Mouse (Mus musculus) neural tube, embryonic 12.5 days (tissue): Measurements from ENCODE around the gene Palld. TPM values are rescaled to one million over a fixed set of nuclear protein-coding genes. Genes with fewer than 3 reads are reported as not detected.

Source experiments
- ATAC-seq: fragments of 200-750 bp; cut with Nextera tagmentation; 2 replicates; pipeline ENCODE4 v1.8.0; 2017; ENCODE audit warnings: low read depth, mild to moderate bottlenecking, moderate TSS enrichment, moderate library complexity; ENCODE audit not compliant: low FRiP score
- H3K27ac ChIP-seq: fragments of 300-500 bp; sonication (generic); 2 replicates; pipeline ENCODE4 v1.5.1; 2016
- H3K27me3 ChIP-seq: fragments of 300-500 bp; sonication (generic); replicated peaks from 2 replicates; pipeline ENCODE4 v1.6.1; 2016; ENCODE audit warnings: mild to moderate bottlenecking
- H3K36me3 ChIP-seq: fragments of 300-500 bp; sonication (generic); 2 replicates; pipeline ENCODE4 v1.6.1; 2016; ENCODE audit warnings: mild to moderate bottlenecking
- H3K4me1 ChIP-seq: fragments of 300-500 bp; sonication (generic); 2 replicates; pipeline ENCODE4 v1.6.1; 2016
- H3K4me2 ChIP-seq: fragments of 300-500 bp; sonication (generic); replicated peaks from 2 replicates; pipeline ENCODE4 v1.6.1; 2016; ENCODE audit warnings: mild to moderate bottlenecking
- H3K4me3 ChIP-seq: fragments of 300-500 bp; sonication (generic); 2 replicates; pipeline ENCODE4 v1.5.1; 2016
- H3K9ac ChIP-seq: fragments of 300-500 bp; sonication (generic); 2 replicates; pipeline ENCODE4 v1.6.1; 2016; ENCODE audit warnings: mild to moderate bottlenecking
- H3K9me3 ChIP-seq: fragments of 300-500 bp; sonication (generic); 2 replicates; pipeline ENCODE4 v1.6.1; 2016; ENCODE audit warnings: mild to moderate bottlenecking
- WGBS: fragments of 180-500 bp; shearing (Covaris S2); methylation state at CpG from one replicate; pipeline ENCODE4 v1.1.7; 2016; 5-methylcytosine and 5-hydroxymethylcytosine counted together
- polyA plus RNA-seq: library from polyadenylated mRNA; unstranded; fragments of >200 nt; fragmentation: Nextera tagmentation; extraction: Ambion mirVana; gene quantifications from 2 replicates; pipeline ENCODE4 v1.2.1, GENCODE M21; 2016

Palld gene
- polyA plus RNA-seq, 1 experiment from 2014 or later: 46.7 TPM

DNA sequence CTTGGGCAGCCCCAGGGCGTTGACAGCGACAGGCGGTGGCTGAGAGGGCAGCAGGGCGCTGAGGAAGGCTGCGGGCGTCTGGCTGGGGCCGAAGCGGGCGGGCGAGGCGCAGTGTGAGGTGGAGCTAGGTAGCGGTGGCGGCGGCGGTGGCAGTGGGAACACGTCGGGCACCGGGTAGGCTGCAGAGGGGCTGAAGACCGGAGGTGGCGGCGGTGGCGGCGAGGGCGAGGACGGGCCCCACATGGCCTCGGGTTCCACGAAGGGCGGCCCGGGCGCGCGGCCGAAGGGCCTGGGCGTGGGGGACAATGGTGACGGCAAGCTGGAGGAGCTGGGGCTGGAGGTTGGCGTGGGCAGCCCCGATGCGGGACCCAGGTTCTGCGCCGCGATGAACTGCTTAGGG, 352.9 kb downstream of the Palld start:
- Histone ChIP-seq H3K9me3 (peaks cover 13% of the 10 kb centered on the region), H3K9ac (no peak overlapping the region), H3K36me3 (peaks cover 24% of the 10 kb centered on the region), H3K4me1 (no peaks in the 10 kb centered on the region), H3K4me2 (peak overlapping the region; percentile 25; the same call in 1 of the 2 replicates), H3K27me3 (0 out of 2 replicates have a peak, but pooled peaks cover 3% of the 10 kb centered on the region), H3K4me3 (no peak overlapping the region), H3K27ac (no peak overlapping the region)
- no peak for ATAC-seq
- WGBS: 69% methylated on average over 41 of the region's 41 CpGs

DNA sequence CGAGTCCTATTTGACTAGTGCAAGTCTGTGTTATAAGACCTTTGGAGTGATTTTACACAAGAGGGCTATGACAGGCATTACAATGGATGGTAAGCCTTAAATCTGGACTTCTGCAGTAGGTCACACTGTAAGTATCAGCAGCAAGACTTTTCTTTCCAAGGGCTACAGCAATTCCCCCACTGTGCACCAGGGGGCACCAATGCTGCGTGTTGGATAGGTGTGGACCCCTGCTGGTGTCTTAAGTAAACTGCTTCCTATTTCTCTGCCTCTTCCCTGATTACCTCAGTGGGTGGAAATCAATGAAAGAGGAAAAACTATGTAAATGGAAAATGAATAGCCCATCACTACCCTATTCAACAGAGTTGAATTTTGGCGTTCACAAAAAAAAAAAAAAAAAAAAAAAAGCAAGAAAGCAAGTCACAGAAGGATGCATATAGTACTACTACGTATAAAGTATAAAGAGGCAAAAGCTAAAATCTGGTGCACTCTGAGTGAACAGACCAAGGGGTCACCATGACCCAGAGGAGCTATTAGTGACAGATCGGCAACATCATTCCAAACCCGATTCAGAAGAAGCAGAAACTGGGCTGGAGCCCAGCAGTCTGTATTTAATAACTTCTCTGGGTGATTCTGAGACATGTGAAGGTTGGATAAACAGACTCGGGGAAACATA, 362.5 kb downstream of the Palld start:
- no peaks in the 10 kb centered on the region for H3K9me3 ChIP-seq
- no peak overlapping the region for H3K27ac ChIP-seq
- no peaks in the 10 kb centered on the region for H3K27me3 ChIP-seq
- H3K4me3 ChIP-seq: no peak overlapping the region
- H3K9ac ChIP-seq: no peak overlapping the region
- WGBS: 51% methylated on average over 7 of the region's 7 CpGs
- peaks cover 12% of the 10 kb centered on the region; the same call in 1 of the 2 replicates for H3K36me3 ChIP-seq
- H3K4me1 ChIP-seq: no peaks in the 10 kb centered on the region
- no peak overlapping the region for H3K4me2 ChIP-seq
- ATAC-seq: peak; percentile 52

DNA sequence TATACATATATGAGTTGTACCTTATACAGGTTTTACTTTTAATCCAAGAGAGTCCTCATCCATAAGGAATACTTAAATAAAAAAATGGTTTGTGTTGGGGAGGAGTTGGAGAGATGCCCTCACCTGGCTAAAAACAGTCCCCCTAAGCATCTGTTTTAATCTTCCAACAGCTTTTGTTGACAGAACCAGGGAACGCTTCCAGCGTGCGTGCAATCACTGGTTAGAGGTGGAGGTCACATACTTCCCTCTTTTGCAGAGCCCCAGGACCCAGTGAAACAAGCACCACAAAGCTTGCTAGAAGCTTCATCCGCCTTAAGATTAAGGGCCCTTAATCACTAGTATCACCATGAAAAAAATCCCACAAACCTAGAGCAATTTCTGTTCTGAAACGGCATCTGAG, 365.0 kb downstream of the Palld start:
- no peak overlapping the region for H3K27ac ChIP-seq
- no peaks in the 10 kb centered on the region for H3K4me1 ChIP-seq
- WGBS: 89% methylated on average over 5 of the region's 5 CpGs

DNA sequence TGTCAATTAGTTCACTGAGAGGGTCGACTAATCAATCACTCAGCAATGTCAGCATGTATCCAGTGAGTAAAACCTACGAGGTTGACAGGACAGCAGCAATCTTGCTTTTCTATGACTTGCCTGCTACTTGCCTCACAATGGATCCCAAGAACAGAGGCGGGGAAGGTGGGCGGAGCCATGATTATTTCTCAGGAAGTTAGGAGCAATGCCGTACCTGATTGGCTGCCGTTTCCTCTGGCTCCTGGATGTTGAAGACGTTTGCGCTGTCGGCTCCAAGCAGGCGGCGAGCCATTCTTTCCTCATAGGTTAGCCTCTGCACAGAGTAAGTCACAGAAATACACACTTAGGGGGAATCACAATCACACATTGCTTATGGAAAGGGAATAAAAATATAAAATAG, 367.0 kb downstream of the Palld start:
- no peaks in the 10 kb centered on the region for H3K4me1 ChIP-seq
- WGBS: 65% methylated on average over 11 of the region's 11 CpGs
- no peak overlapping the region for H3K9ac ChIP-seq
- no peak overlapping the region for H3K4me2 ChIP-seq
- H3K9me3 ChIP-seq: no peaks in the 10 kb centered on the region
- 0 out of 2 replicates have a peak, but pooled peaks have one; percentile 39 for ATAC-seq
- no peak overlapping the region for H3K4me3 ChIP-seq
- H3K27me3 ChIP-seq: no peaks in the 10 kb centered on the region
- H3K27ac ChIP-seq: no peak overlapping the region
- H3K36me3 ChIP-seq: peaks cover 14% of the 10 kb centered on the region

More for the DNA sequence above, 365.0 kb downstream of the Palld start:
- Histone ChIP-seq H3K4me3 (no peak overlapping the region), H3K4me2 (no peak overlapping the region), H3K9me3 (no peaks in the 10 kb centered on the region), H3K27me3 (no peaks in the 10 kb centered on the region), H3K36me3 (peaks cover 14% of the 10 kb centered on the region), H3K9ac (no peak overlapping the region)
- ATAC-seq: no peak

DNA sequence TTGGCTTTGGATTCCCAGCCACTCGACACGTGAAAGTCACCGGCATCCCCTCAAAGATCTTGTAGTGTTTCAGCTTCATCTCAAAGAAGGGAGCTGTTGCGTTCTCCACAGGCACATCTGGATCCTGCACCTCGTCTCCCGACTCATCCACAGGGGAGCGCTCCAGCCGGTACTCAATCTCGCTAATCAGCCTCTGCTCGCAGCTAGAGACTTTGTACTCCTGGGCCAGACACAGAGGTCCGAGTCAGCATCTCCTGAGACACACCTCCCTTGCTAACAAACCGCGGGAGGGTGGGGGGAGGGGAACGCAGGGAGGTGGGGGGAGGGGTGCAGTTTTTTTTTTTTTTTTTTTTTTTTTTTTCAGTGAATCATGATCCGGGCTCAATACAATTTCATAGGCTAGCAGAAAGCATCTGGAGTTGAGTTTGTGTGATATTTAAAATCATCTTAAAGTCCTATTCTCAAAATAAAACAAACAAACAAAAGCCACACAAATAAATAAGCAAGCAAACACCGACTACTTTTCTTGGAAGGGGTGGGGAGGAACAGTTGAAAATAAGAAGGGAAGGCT, 369.0 kb downstream of the Palld start:
- WGBS: 51% methylated on average over 16 of the region's 16 CpGs
- Histone ChIP-seq H3K27me3 (no peaks in the 10 kb centered on the region), H3K4me1 (no peaks in the 10 kb centered on the region), H3K36me3 (peaks cover 21% of the 10 kb centered on the region), H3K27ac (no peak overlapping the region), H3K9me3 (no peaks in the 10 kb centered on the region), H3K4me2 (no peak overlapping the region), H3K9ac (no peak overlapping the region), H3K4me3 (no peak overlapping the region)
- ATAC-seq: no peak

DNA sequence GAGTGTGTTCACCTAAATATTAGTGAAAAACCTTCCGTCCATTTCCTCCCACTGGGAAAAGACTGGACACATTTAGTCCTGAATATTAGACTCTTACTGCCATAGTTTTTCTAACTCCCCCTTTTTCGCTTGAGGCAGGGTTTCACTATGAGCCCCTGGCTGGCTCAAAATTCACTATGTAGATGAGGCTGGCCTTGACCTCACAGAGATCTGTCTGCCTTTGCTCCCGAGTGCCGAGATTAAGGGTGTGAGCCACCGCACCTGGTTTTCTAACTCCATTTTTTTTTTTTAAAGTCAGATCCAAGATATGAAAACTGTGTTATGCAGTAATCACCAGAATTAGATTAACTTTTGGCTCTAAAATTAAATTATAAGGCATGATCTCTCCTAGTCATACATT, 369.7 kb downstream of the Palld start:
- 87% methylated on average over 5 of the region's 5 CpGs for WGBS
- Histone ChIP-seq H3K4me3 (no peak overlapping the region), H3K27me3 (no peaks in the 10 kb centered on the region), H3K9me3 (no peaks in the 10 kb centered on the region), H3K36me3 (peaks cover 23% of the 10 kb centered on the region; the same call in 1 of the 2 replicates), H3K4me1 (no peaks in the 10 kb centered on the region), H3K27ac (no peak overlapping the region), H3K9ac (no peak overlapping the region), H3K4me2 (no peak overlapping the region)
- no peak for ATAC-seq

DNA sequence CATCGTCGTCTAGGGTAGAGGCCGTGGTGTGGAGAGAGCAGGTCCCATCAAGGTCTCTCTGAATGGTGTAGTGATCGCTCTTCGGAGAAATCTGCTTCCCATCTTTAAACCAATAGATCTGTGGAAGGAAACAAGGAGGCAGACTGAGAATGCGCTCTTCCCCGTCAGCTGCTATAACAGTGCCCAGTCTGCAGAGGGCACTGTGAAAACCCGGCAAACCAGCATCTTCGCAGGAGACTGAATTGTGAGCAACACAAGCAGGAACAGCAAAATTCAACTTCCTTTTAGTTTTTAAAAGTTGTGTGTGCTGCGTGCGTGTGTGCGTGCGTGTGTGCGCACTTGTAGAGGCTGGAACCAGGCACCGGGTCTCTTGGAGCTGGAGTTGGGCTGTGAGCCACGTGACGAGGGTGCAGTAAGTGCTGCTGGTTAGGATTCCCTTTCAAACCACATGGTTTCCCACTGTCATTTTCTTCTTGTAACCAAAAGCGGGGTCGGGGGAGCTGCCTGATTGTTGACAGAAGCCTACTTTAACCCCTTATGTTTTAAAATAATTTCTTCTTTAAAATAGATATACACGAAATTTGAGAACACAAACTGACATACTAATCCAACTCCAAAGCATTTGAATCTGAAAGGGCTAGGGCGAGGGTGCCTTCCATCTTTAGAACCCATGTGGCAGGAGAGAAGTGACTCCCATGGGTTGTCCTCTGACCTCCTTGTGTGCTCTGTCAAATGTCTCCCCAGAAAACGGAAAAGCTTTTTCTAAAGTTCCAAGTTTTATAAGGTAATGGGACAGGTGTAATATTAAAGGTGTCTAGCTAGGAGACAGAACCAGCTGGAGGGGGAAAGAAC, 370.3 kb downstream of the Palld start:
- Histone ChIP-seq H3K4me3 (no peak overlapping the region), H3K27me3 (no peaks in the 10 kb centered on the region), H3K4me1 (no peaks in the 10 kb centered on the region), H3K27ac (no peak overlapping the region), H3K36me3 (peaks cover 25% of the 10 kb centered on the region; the same call in 1 of the 2 replicates), H3K9ac (no peak overlapping the region), H3K4me2 (no peak overlapping the region), H3K9me3 (no peaks in the 10 kb centered on the region)
- ATAC-seq: no peak
- 70% methylated on average over 22 of the region's 22 CpGs for WGBS

DNA sequence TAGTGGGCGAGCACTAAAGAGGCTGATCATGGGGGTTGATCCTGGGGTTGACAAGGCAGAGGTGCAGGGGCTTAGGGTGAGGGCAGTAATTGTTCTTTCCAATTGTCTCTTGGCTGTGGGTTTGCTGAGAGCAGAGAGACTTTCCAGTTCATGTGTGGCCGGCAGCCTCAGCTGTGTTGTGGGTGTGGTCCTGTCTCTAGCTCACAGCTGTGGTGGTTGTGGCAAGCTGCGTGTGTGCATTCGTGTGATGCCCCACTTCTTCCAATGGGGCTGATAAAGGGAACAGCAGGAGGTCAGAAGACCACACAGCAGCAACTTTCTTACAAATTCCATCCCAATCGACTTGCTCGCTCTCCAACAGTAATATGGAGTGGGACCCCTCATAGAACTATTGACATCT, 373.8 kb downstream of the Palld start:
- no peaks in the 10 kb centered on the region for H3K9me3 ChIP-seq
- ATAC-seq: no peak
- no peaks in the 10 kb centered on the region for H3K27me3 ChIP-seq
- H3K9ac ChIP-seq: no peak overlapping the region
- H3K4me2 ChIP-seq: no peak overlapping the region
- H3K36me3 ChIP-seq: peaks cover 18% of the 10 kb centered on the region; the same call in 1 of the 2 replicates
- WGBS: 83% methylated on average over 6 of the region's 6 CpGs
- no peak overlapping the region for H3K4me3 ChIP-seq
- H3K27ac ChIP-seq: no peak overlapping the region
- H3K4me1 ChIP-seq: no peaks in the 10 kb centered on the region

DNA sequence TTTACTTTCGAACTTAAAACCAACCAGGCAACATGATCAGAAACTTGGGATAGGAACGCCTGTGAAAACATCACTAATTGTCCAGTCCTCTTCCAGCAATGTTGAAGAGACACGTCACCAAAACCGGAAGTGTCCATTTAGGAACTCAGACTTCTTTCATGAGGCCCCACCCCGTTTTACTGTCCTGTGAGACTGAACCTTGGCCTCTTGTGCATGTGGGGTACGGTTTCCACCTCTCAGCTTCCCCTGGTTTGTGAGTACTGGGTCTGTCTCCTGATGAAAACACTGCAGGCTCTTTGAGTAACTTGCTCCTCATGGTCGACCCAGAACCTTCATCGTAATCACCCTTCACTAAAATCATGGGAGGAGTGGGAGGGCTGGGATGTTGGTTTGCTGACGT, 374.3 kb downstream of the Palld start:
- no peaks in the 10 kb centered on the region for H3K4me1 ChIP-seq
- no peaks in the 10 kb centered on the region for H3K9me3 ChIP-seq
- H3K36me3 ChIP-seq: peaks cover 18% of the 10 kb centered on the region; the same call in 1 of the 2 replicates
- H3K27me3 ChIP-seq: no peaks in the 10 kb centered on the region
- WGBS: 89% methylated on average over 9 of the region's 9 CpGs
- H3K9ac ChIP-seq: no peak overlapping the region
- H3K27ac ChIP-seq: no peak overlapping the region
- H3K4me3 ChIP-seq: no peak overlapping the region
- H3K4me2 ChIP-seq: no peak overlapping the region
- ATAC-seq: no peak

DNA sequence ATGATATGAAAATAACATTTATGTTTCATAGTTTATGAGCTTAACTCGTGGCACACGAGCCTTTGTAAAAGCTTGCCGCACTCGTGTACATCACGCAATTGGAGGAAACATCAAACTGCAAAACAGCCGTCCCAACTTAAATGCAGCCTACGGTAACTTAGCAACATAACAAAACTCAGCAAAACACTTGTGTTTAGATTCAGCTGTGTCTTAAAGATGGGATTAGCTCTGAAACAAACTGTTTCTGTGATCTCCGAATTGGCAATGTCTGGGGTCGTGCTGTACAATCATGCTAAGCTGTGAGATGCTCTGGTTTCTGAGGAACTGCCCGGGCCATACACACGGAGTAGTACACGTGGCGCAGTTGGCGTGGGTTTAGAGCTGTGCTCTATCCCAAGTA, 375.5 kb downstream of the Palld start:
- Histone ChIP-seq H3K27ac (no peak overlapping the region), H3K4me2 (no peak overlapping the region), H3K27me3 (no peaks in the 10 kb centered on the region), H3K9me3 (no peaks in the 10 kb centered on the region), H3K36me3 (peaks cover 18% of the 10 kb centered on the region; the same call in 1 of the 2 replicates), H3K4me1 (no peaks in the 10 kb centered on the region), H3K4me3 (no peak overlapping the region), H3K9ac (no peak overlapping the region)
- 95% methylated on average over 14 of the region's 14 CpGs for WGBS
- no peak for ATAC-seq

DNA sequence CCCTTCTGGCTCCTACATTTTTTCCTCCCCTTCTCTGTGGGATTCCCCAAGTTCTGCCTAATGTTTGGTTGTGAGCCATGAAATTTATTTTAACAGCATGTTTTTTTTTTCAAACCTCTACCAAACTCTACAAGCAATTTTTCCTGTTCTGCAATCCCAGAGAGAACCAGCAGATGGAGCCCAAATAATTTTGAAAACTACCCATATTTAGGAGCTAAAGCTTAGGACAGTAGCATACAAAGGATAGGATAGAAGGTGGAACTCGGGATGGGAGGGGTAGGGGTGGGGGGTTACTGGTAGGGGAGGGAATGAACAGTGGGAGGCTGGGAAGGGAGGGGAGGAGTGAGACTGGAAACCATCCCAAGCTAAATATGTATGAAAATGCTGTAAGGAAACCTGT, 380.4 kb downstream of the Palld start:
- 14% methylated on average over 1 of the region's 1 CpGs for WGBS
- Histone ChIP-seq H3K4me1 (peaks cover 6% of the 10 kb centered on the region; the same call in 1 of the 2 replicates), H3K27me3 (no peaks in the 10 kb centered on the region), H3K27ac (no peak overlapping the region), H3K9ac (no peak overlapping the region), H3K36me3 (peaks cover 3% of the 10 kb centered on the region; the same call in 1 of the 2 replicates), H3K4me3 (no peak overlapping the region), H3K4me2 (no peak overlapping the region), H3K9me3 (no peaks in the 10 kb centered on the region)
- no peak for ATAC-seq

DNA sequence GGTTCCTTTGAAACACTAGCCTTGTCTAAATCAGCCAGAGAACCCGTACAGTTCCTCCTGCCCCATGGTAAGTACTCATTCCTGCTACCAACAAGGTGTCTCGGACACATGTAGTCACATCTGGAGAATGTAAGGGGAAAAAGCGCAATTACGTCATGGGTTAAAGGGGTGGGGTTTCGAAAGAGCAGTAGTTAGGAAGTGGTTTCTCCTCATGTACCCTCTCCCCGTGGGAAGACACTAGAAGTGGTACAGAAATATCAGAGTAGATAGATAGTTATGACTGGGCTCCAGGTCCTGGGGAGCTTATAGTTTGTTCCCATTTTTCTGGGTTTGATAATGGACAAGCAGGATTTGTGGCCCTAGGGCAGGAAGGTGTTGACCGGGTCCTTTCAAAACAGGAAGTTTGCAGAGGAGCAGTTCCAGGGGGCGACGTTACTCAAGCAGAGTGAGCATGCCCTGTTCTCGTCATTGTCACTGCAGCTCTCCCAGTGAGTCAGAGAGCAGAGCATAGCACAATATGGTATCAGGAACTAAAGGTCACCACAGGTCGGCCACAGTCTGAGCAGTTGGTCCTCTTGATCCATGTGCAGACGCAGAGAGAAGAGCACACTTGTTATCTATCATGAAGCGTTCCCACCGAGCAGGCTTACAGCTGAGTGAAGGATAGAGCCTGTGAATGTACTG, 384.8 kb downstream of the Palld start:
- ATAC-seq: no peak
- Histone ChIP-seq H3K9ac (no peak overlapping the region), H3K27ac (no peak overlapping the region), H3K36me3 (peaks cover 2% of the 10 kb centered on the region; the same call in 1 of the 2 replicates), H3K27me3 (no peaks in the 10 kb centered on the region), H3K4me1 (peaks cover 10% of the 10 kb centered on the region), H3K4me3 (no peak overlapping the region), H3K9me3 (no peaks in the 10 kb centered on the region), H3K4me2 (no peak overlapping the region)
- 76% methylated on average over 14 of the region's 14 CpGs for WGBS
